ENCODE assay signal across 17 mouse cellular contexts in genomic region chr5:131468609-131469008, GRCm38 (mm10).
"Had no signal": no experiment of that assay in that cellular context is flagged by ENCODE, and none has a peak within 500 bp of the region (broad histone marks: within the 10 kb centered on the region; RNA-seq: fewer than 3 reads in every experiment).

No protein-coding gene starts in this region.

- ATAC-seq: midbrain, embryonic 16.5 days had no signal

- H3K9ac ChIP-seq: liver, embryonic 15.5 days had no signal

- H3K4me2 ChIP-seq: liver, embryonic 11.5 days; liver, embryonic 15.5 days; midbrain, embryonic 11.5 days had no signal

- H3K4me3 ChIP-seq: limb, embryonic 10.5 days; liver, embryonic 15.5 days; megakaryocyte, embryonic 14.5 days had no signal

- H3K36me3 ChIP-seq: liver, embryonic 15.5 days had no signal

- H3K9me3 ChIP-seq: limb, embryonic 10.5 days; liver, embryonic 15.5 days had no signal

- H3K27ac ChIP-seq: limb, embryonic 10.5 days; liver, embryonic 15.5 days; macrophage had no signal

- H3K27me3 ChIP-seq: liver, embryonic 15.5 days; megakaryocyte, embryonic 14.5 days had no signal

- H3K4me1 ChIP-seq: limb, embryonic 10.5 days; liver, embryonic 15.5 days; megakaryocyte, embryonic 14.5 days had no signal

- DNase-seq: kidney, adult 11 months; kidney, adult 9 months; kidney, postnatal 25 days; lung, adult 2 months; lung, postnatal 10 days; retina, postnatal 1 day; right cerebral cortex, postnatal 4 days; spleen, adult 18-20 months; thymus, adult 18-20 months; thymus, postnatal 25 days had no signal
